Mouse (Mus musculus) hindbrain, embryonic 16.5 days (tissue): ENCODE measurements at regions not wholly inside any gene's neighbourhood (a gene's known extent, or its start where the extent isn't known, plus 50 kb on each side); places are given as distances from the start of the nearest gene placed in this dataset.

Experiments
- ATAC-seq: fragments of 200-750 bp; cut with Nextera tagmentation; 2 replicates; pipeline ENCODE4 v1.8.0; 2017; ENCODE audit warnings: moderate TSS enrichment, moderate library complexity
- H3K27ac ChIP-seq: fragments of 300-500 bp; sonication (generic); 2 replicates; pipeline ENCODE4 v1.5.1; 2014; ENCODE audit warnings: low read depth, mild to moderate bottlenecking, control low read depth, low read length, moderate library complexity
- H3K27me3 ChIP-seq: fragments of 300-500 bp; sonication (generic); replicated peaks from 2 replicates; pipeline ENCODE4 v1.6.1; 2014; ENCODE audit warnings: low read length; ENCODE audit not compliant: control insufficient read depth, insufficient read depth
- H3K36me3 ChIP-seq: fragments of 300-500 bp; sonication (generic); 2 replicates; pipeline ENCODE4 v1.6.1; 2014; ENCODE audit warnings: mild to moderate bottlenecking, low read length, moderate library complexity, mixed read lengths; ENCODE audit not compliant: control insufficient read depth, insufficient read depth
- H3K4me1 ChIP-seq: fragments of 300-500 bp; sonication (generic); 2 replicates; pipeline ENCODE4 v1.6.1; 2014; ENCODE audit warnings: low read depth, low read length; ENCODE audit not compliant: control insufficient read depth, insufficient read depth
- H3K4me2 ChIP-seq: fragments of 300-500 bp; sonication (generic); 2 replicates; pipeline ENCODE4 v1.6.1; 2014; ENCODE audit warnings: mild to moderate bottlenecking, low read length, control low read depth, moderate library complexity
- H3K4me3 ChIP-seq: fragments of 300-500 bp; sonication (generic); 2 replicates; pipeline ENCODE4 v1.5.1; 2014; ENCODE audit warnings: mild to moderate bottlenecking, low read length, control low read depth, moderate library complexity
- H3K9ac ChIP-seq: fragments of 300-500 bp; sonication (generic); 2 replicates; pipeline ENCODE4 v1.6.1; 2014; ENCODE audit warnings: low read depth, mild to moderate bottlenecking, control low read depth, low read length, moderate library complexity
- H3K9me3 ChIP-seq: fragments of 300-500 bp; sonication (generic); 2 replicates; pipeline ENCODE4 v1.6.1; 2014; ENCODE audit warnings: mild to moderate bottlenecking, low read length, moderate library complexity; ENCODE audit not compliant: control insufficient read depth
- WGBS: fragments of 180-500 bp; shearing (Covaris S2); extraction: QIAGEN DNeasy Blood & Tissue Kit; methylation state at CpG from one replicate; pipeline ENCODE4 v1.1.7; 2014; 5-methylcytosine and 5-hydroxymethylcytosine counted together

- Histone ChIP-seq H3K4me1 (peaks cover 7% of the 10 kb centered on the region), H3K36me3 (no peaks in the 10 kb centered on the region), H3K9me3 (no peaks in the 10 kb centered on the region), H3K27ac (peak overlapping the region; percentile 49), H3K4me2 (no peak overlapping the region), H3K27me3 (no peaks in the 10 kb centered on the region), H3K9ac (no peak overlapping the region), H3K4me3 (no peak overlapping the region)
- 47% methylated on average over 5 of the region's 5 CpGs for WGBS
- peak; percentile 90 for ATAC-seq
These were observed 245.1 kb downstream of the Rps24 start for GRCm38 (mm10) chr14:24731872-24732525.

GRCm38 (mm10) chr14:24733326-24733725, 246.4 kb downstream of the Rps24 start:
- Histone ChIP-seq H3K27ac (no peak overlapping the region), H3K4me2 (no peak overlapping the region), H3K4me3 (no peak overlapping the region), H3K4me1 (peaks cover 7% of the 10 kb centered on the region), H3K36me3 (no peaks in the 10 kb centered on the region), H3K9me3 (no peaks in the 10 kb centered on the region), H3K9ac (no peak overlapping the region), H3K27me3 (no peaks in the 10 kb centered on the region)
- no peak for ATAC-seq
- WGBS = 88% methylated on average over 7 of the region's 7 CpGs

DNA sequence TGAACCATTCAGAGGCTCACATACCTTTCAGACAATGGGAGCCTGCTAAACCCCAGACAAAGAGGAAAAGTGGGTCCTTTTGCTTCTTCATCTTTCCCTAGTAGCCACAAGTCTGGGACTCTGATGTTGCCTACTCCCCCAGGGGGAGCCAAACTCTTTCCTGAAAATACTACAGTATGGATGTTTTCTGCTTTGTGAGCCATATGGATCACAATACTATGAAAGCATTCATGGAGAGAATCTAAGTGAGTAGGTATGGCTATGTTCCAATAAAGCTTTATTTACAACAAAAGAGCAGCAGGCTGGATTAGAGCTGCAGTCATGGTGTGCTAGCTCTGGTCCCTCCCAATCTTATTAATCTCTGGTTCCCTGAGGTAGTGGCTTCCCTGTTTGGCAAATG, 251.9 kb downstream of the Rps24 start:
- Histone ChIP-seq H3K36me3 (no peaks in the 10 kb centered on the region), H3K9me3 (no peaks in the 10 kb centered on the region), H3K27ac (no peak overlapping the region), H3K4me2 (no peak overlapping the region), H3K4me3 (no peak overlapping the region), H3K9ac (no peak overlapping the region), H3K27me3 (no peaks in the 10 kb centered on the region), H3K4me1 (no peaks in the 10 kb centered on the region)
- ATAC-seq = no peak

- Histone ChIP-seq H3K36me3 (no peaks in the 10 kb centered on the region), H3K27ac (no peak overlapping the region), H3K9me3 (no peaks in the 10 kb centered on the region), H3K4me3 (no peak overlapping the region), H3K9ac (no peak overlapping the region), H3K27me3 (no peaks in the 10 kb centered on the region), H3K4me1 (peaks cover 4% of the 10 kb centered on the region; the same call in 1 of the 2 replicates), H3K4me2 (no peak overlapping the region)
- 58% methylated on average over 2 of the region's 2 CpGs for WGBS
- ATAC-seq = no peak
These were observed 257.5 kb downstream of the Rps24 start for GRCm38 (mm10) chr14:24744451-24744850.

DNA sequence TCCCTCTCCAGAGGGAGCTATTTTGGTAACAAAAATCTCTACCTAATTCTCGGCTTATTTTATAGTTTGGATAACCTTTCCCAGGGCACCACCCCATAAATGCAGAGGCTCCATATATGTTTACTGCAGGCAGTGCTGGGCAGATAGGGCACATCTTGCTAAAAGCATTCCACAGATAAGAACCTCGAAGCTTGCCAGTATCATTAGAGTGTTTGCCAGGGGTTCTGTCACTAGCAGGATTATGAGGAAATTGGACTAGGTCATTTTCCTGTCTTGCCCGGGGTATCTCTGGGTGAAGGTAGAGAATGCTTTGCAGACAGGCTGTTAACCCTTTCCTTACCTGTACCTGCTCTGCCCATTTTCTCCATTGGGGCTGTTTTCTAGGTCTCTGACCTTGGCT, 258.8 kb downstream of the Rps24 start:
- Histone ChIP-seq H3K27me3 (no peaks in the 10 kb centered on the region), H3K4me2 (no peak overlapping the region), H3K9me3 (no peaks in the 10 kb centered on the region), H3K4me1 (peaks cover 4% of the 10 kb centered on the region; the same call in 1 of the 2 replicates), H3K9ac (no peak overlapping the region), H3K4me3 (no peak overlapping the region), H3K27ac (no peak overlapping the region), H3K36me3 (no peaks in the 10 kb centered on the region)
- ATAC-seq = no peak
- 55% methylated on average over 3 of the region's 3 CpGs for WGBS

DNA sequence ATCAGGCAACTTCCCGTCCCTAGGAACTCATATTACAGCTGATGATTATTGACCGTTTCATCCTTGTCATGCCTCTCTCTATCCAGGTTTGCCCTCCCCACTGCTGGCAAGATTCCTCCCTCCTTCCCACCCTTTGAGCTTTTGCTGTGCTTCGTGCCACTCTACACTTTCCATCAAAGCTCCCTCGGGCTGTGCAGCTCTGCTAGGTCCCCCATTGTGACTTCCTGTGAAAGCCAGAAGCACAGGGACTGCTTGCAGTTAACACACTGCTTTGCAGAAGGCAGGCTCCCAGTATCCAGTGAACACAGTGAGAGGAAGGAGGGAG, 260.5 kb downstream of the Rps24 start:
- Histone ChIP-seq H3K4me3 (no peak overlapping the region), H3K27ac (no peak overlapping the region), H3K4me1 (peaks cover 6% of the 10 kb centered on the region; the same call in 1 of the 2 replicates), H3K4me2 (no peak overlapping the region), H3K27me3 (no peaks in the 10 kb centered on the region), H3K9ac (no peak overlapping the region), H3K36me3 (no peaks in the 10 kb centered on the region), H3K9me3 (no peaks in the 10 kb centered on the region)
- peak; percentile 71 for ATAC-seq
- WGBS = 43% methylated on average over 4 of the region's 4 CpGs

- Histone ChIP-seq H3K36me3 (no peaks in the 10 kb centered on the region), H3K9me3 (no peaks in the 10 kb centered on the region), H3K4me2 (no peak overlapping the region), H3K9ac (no peak overlapping the region), H3K27me3 (no peaks in the 10 kb centered on the region), H3K4me1 (peaks cover 6% of the 10 kb centered on the region; the same call in 1 of the 2 replicates), H3K27ac (no peak overlapping the region), H3K4me3 (no peak overlapping the region)
- 59% methylated on average over 7 of the region's 7 CpGs for WGBS
- ATAC-seq = peak; percentile 43; the same call in 1 of the 2 replicates
These were observed 261.0 kb downstream of the Rps24 start for GRCm38 (mm10) chr14:24747796-24748496.

DNA sequence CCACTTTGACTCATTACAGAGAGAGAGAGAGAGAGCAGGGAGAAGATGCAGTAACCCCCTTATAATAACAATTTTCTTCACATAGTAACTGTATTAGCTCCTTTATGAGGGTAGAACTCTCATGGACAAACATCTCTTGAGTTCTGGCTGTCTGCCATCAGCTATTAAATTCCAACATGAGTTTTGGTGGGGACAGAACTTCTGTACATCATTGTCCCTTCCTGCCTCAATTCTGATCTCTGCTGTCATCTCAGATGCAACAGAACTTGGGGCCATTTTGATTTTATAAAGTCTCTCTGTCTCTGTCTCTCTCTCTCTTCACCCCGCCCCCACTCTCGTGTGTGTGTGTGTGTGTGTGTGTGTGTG, 261.6 kb downstream of the Rps24 start:
- Histone ChIP-seq H3K36me3 (no peaks in the 10 kb centered on the region), H3K9me3 (no peaks in the 10 kb centered on the region), H3K4me1 (peaks cover 6% of the 10 kb centered on the region; the same call in 1 of the 2 replicates), H3K4me3 (no peak overlapping the region), H3K4me2 (no peak overlapping the region), H3K27ac (no peak overlapping the region), H3K9ac (no peak overlapping the region), H3K27me3 (no peaks in the 10 kb centered on the region)
- WGBS = 79% methylated on average over 2 of the region's 2 CpGs
- ATAC-seq = no peak

GRCm38 (mm10) chr14:24749313-24749712, 262.4 kb downstream of the Rps24 start:
- H3K9me3 ChIP-seq = no peaks in the 10 kb centered on the region
- no peaks in the 10 kb centered on the region for H3K36me3 ChIP-seq
- ATAC-seq = no peak
- H3K27me3 ChIP-seq = no peaks in the 10 kb centered on the region
- H3K4me2 ChIP-seq = no peak overlapping the region
- no peak overlapping the region for H3K4me3 ChIP-seq
- H3K4me1 ChIP-seq = peaks cover 6% of the 10 kb centered on the region; the same call in 1 of the 2 replicates
- H3K27ac ChIP-seq = no peak overlapping the region
- H3K9ac ChIP-seq = no peak overlapping the region
- WGBS = 51% methylated on average over 8 of the region's 9 CpGs
